Mouse (Mus musculus) left cerebral cortex, adult 6 months (tissue): Measurements from ENCODE around the gene Gm21854. TPM values are rescaled to one million over a fixed set of nuclear protein-coding genes. Genes with fewer than 3 reads are reported as not detected.

Source experiments
- long read RNA-seq, 2 experiments: library from polyadenylated mRNA; unstranded; transcript quantifications; one replicate each; pipeline ENCODE4 v2.0.0; 2019 to 2020
- polyA plus RNA-seq: library from polyadenylated mRNA; unstranded; fragments of <200 nt; fragmentation: Nextera tagmentation; gene quantifications from 2 replicates; pipeline ENCODE4 v1.2.3, GENCODE M21; 2021

Gm21854 gene
- not detected in 2 replicates for polyA plus RNA-seq
- long read RNA-seq, experiment 1: 0 reads
- long read RNA-seq, experiment 2: 0 reads

DNA sequence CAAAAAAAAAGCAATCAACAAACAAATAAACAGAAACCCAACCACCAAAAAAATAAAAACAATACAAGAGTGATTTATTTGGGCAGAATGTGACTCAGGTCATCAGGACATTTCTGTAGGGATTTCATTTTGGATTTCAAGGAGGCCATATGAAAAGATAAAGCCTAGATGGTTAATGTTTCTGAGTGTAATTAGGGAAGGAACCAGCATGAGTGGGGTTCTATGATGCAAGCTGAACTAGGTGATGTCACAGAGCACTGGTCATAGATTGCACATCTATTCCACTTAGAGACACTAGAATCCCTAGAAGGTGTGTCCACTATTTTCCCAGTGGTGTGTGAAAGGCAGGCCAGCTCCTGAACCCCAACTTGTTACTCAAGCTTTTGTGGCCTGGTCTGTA, at the start of gene Gm21854:
TSS of gene Gm21854 (plus strand) at position 301 of the 400 bp plus-strand sequence.

Other genes starting within 250 kb of the Gm21854 start
- gene Gm20914, start 69.0 kb downstream of the Gm21854 start, polyA plus RNA-seq: not detected in 2 replicates
- gene Gm28171, start 136.4 kb downstream of the Gm21854 start, polyA plus RNA-seq: not detected in 2 replicates